ENCODE assay signal across 20 mouse cellular contexts in genomic region chr14:77905466-77905865, GRCm38 (mm10). TPM values are rescaled to one million over a fixed set of nuclear protein-coding genes. Genes with fewer than 3 reads are reported as not detected.
DNase-seq lines count a peak whose midpoint lies in the region; ATAC-seq and TF ChIP-seq lines count a peak whose summit lies in the region.
"Had no signal": no experiment of that assay in that cellular context is flagged by ENCODE, and none has a peak within 500 bp of the region (broad histone marks: within the 10 kb centered on the region; RNA-seq: fewer than 3 reads in every experiment).

No protein-coding gene starts in this region.

- no peak for ATAC-seq in forebrain, embryonic 14.5 days
- no peak for ATAC-seq in heart, postnatal 0 days (ENCODE audit: insufficient read depth, low read depth)
- ATAC-seq in erythroid progenitor cell, adult 5-6 weeks (replicated peaks; ENCODE audit: low FRiP score, poor library complexity, severe bottlenecking) = no peak
- ATAC-seq: hindbrain, postnatal 0 days; liver, embryonic 12.5 days had no signal

- no peak overlapping the region for H3K27ac ChIP-seq in forebrain, embryonic 14.5 days (ENCODE audit: low read depth, low read length)
- no peak overlapping the region for H3K27ac ChIP-seq in forebrain, embryonic 10.5 days
- H3K27ac ChIP-seq in heart, postnatal 0 days (ENCODE audit: low read depth) = no peak overlapping the region
- no peak overlapping the region for H3K27ac ChIP-seq in heart, embryonic 10.5 days
- no peak overlapping the region for H3K27ac ChIP-seq in thymus, adult 2 months (ENCODE audit: control insufficient read depth, insufficient read depth, low read length)
- H3K27ac ChIP-seq: heart, embryonic 15.5 days; hindbrain, embryonic 10.5 days; hindbrain, postnatal 0 days; liver, embryonic 12.5 days; neural tube, embryonic 12.5 days had no signal

- TF ChIP-seq CTCF in heart, postnatal 0 days (IDR thresholded peaks at IDR 0.05; ENCODE audit: low read depth) = no peak
- TF ChIP-seq CTCF in thymus, adult 2 months (IDR thresholded peaks at IDR 0.05; ENCODE audit: borderline replicate concordance, control insufficient read depth, extremely low read depth, insufficient read depth, low read length, poor library complexity) = no peak

- H3K4me3 ChIP-seq in forebrain, embryonic 14.5 days (ENCODE audit: low read depth, low read length) = no peak overlapping the region
- no peak overlapping the region for H3K4me3 ChIP-seq in forebrain, embryonic 10.5 days
- no peak overlapping the region for H3K4me3 ChIP-seq in heart, postnatal 0 days (ENCODE audit: low read depth, low read length)
- no peak overlapping the region for H3K4me3 ChIP-seq in heart, embryonic 10.5 days
- H3K4me3 ChIP-seq in thymus, adult 2 months (ENCODE audit: control insufficient read depth, insufficient read depth, low read length) = peak overlapping the region; percentile 33
- H3K4me3 ChIP-seq: heart, embryonic 15.5 days; hindbrain, embryonic 10.5 days; liver, embryonic 12.5 days; neural tube, embryonic 12.5 days had no signal

- no peaks in the 10 kb centered on the region for H3K36me3 ChIP-seq in forebrain, embryonic 14.5 days (ENCODE audit: control insufficient read depth, insufficient read depth, low read length)
- H3K36me3 ChIP-seq in forebrain, embryonic 10.5 days (replicated peaks) = no peaks in the 10 kb centered on the region
- H3K36me3 ChIP-seq in heart, postnatal 0 days (replicated peaks; ENCODE audit: control insufficient read depth, insufficient read depth, low read length) = no peaks in the 10 kb centered on the region
- no peaks in the 10 kb centered on the region for H3K36me3 ChIP-seq in heart, embryonic 10.5 days
- 0 out of 2 replicates have a peak, but pooled peaks cover under 1% of the 10 kb centered on the region for H3K36me3 ChIP-seq in thymus, adult 2 months (ENCODE audit: control insufficient read depth, insufficient read depth, low read length)
- no peaks in the 10 kb centered on the region for H3K36me3 ChIP-seq in splenic B cell, adult 2 months (ENCODE audit: control insufficient read depth, insufficient read depth, low read length, poor library complexity, severe bottlenecking)
- H3K36me3 ChIP-seq: heart, embryonic 15.5 days; hindbrain, embryonic 10.5 days; liver, embryonic 12.5 days; neural tube, embryonic 12.5 days had no signal

- no peak overlapping the region for H3K9ac ChIP-seq in forebrain, embryonic 14.5 days (ENCODE audit: low read length)
- H3K9ac ChIP-seq in heart, postnatal 0 days (replicated peaks; ENCODE audit: low read depth, low read length) = no peak overlapping the region
- H3K9ac ChIP-seq: heart, embryonic 15.5 days; liver, embryonic 12.5 days; lung, embryonic 14.5 days; neural tube, embryonic 12.5 days had no signal

- 43% methylated on average over 5 of the region's 5 CpGs for WGBS in forebrain, embryonic 14.5 days
- WGBS in forebrain, embryonic 10.5 days = 83% methylated on average over 5 of the region's 5 CpGs
- 36% methylated on average over 5 of the region's 5 CpGs for WGBS in heart, postnatal 0 days
- WGBS in heart, embryonic 10.5 days = 64% methylated on average over 5 of the region's 5 CpGs
- WGBS in thymus, adult 2 months = 30% methylated on average over 5 of the region's 5 CpGs

- no peaks in the 10 kb centered on the region for H3K9me3 ChIP-seq in forebrain, embryonic 14.5 days (replicated peaks; ENCODE audit: control insufficient read depth, low read length)
- no peaks in the 10 kb centered on the region for H3K9me3 ChIP-seq in forebrain, embryonic 10.5 days
- no peaks in the 10 kb centered on the region for H3K9me3 ChIP-seq in heart, postnatal 0 days (replicated peaks; ENCODE audit: control insufficient read depth, low read length)
- H3K9me3 ChIP-seq in heart, embryonic 10.5 days = no peaks in the 10 kb centered on the region
- H3K9me3 ChIP-seq: heart, embryonic 15.5 days; hindbrain, embryonic 10.5 days; liver, embryonic 12.5 days; neural tube, embryonic 12.5 days had no signal

- DNase-seq in forebrain, embryonic 14.5 days (ENCODE audit: low spot score) = peak; percentile 27
- DNase-seq in forebrain, embryonic 10.5 days (ENCODE audit: extremely low spot score, low spot score) = no peak
- no peak for DNase-seq in heart, postnatal 0 days (ENCODE audit: low spot score)
- DNase-seq in heart, embryonic 10.5 days (ENCODE audit: low spot score) = no peak
- DNase-seq in thymus, adult 2 months = no peak
- no peak for DNase-seq in thymus, postnatal 14 days
- peak; percentile 25 for DNase-seq in splenic B cell, adult 2 months (ENCODE audit: low read depth, low spot score)
- DNase-seq: cerebellum, postnatal 10 days; kidney, adult 9 months; kidney, postnatal 36 days; lung, embryonic 14.5 days; lung, postnatal 36 days; right cerebral cortex, postnatal 4 days; thymus, adult 18-20 months had no signal

- no peaks in the 10 kb centered on the region for H3K4me1 ChIP-seq in forebrain, embryonic 14.5 days (ENCODE audit: control insufficient read depth, insufficient read depth, low read length)
- 0 out of 2 replicates have a peak, but pooled peaks cover 5% of the 10 kb centered on the region for H3K4me1 ChIP-seq in forebrain, embryonic 10.5 days
- no peaks in the 10 kb centered on the region for H3K4me1 ChIP-seq in heart, postnatal 0 days (ENCODE audit: control insufficient read depth, insufficient read depth)
- H3K4me1 ChIP-seq in heart, embryonic 10.5 days = no peaks in the 10 kb centered on the region; the same call in 1 of the 2 replicates
- H3K4me1 ChIP-seq in thymus, adult 2 months (replicated peaks; ENCODE audit: control insufficient read depth, insufficient read depth, low read length) = peaks cover 17% of the 10 kb centered on the region
- H3K4me1 ChIP-seq: heart, embryonic 15.5 days; hindbrain, embryonic 10.5 days; liver, embryonic 12.5 days; neural tube, embryonic 12.5 days had no signal

- no peaks in the 10 kb centered on the region for H3K27me3 ChIP-seq in forebrain, embryonic 14.5 days (replicated peaks; ENCODE audit: control insufficient read depth, insufficient read depth, low read length)
- no peaks in the 10 kb centered on the region for H3K27me3 ChIP-seq in forebrain, embryonic 10.5 days (ENCODE audit: poor library complexity, severe bottlenecking)
- no peaks in the 10 kb centered on the region for H3K27me3 ChIP-seq in heart, postnatal 0 days (ENCODE audit: control insufficient read depth, insufficient read depth, low read length)
- no peaks in the 10 kb centered on the region for H3K27me3 ChIP-seq in heart, embryonic 10.5 days (ENCODE audit: insufficient read depth, poor library complexity, severe bottlenecking)
- no peaks in the 10 kb centered on the region for H3K27me3 ChIP-seq in thymus, adult 2 months (ENCODE audit: control insufficient read depth, insufficient read depth, low read length)
- H3K27me3 ChIP-seq in splenic B cell, adult 2 months (ENCODE audit: control insufficient read depth, insufficient read depth, low read length, poor library complexity, severe bottlenecking) = no peaks in the 10 kb centered on the region
- H3K27me3 ChIP-seq: heart, embryonic 15.5 days; liver, embryonic 12.5 days; neural tube, embryonic 12.5 days had no signal

- H3K4me2 ChIP-seq in forebrain, embryonic 14.5 days (ENCODE audit: low read length) = no peak overlapping the region
- H3K4me2 ChIP-seq in heart, postnatal 0 days (ENCODE audit: low read depth, low read length) = peak overlapping the region; percentile 26; the same call in 1 of the 2 replicates
- H3K4me2 ChIP-seq: lung, embryonic 14.5 days; neural tube, embryonic 12.5 days had no signal

- no peak for TF ChIP-seq POLR2A in thymus, adult 2 months (IDR thresholded peaks at IDR 0.05; ENCODE audit: control insufficient read depth, extremely low read depth, insufficient read depth, low read length, poor library complexity)

- TF ChIP-seq EP300 in heart, postnatal 0 days (IDR thresholded peaks at IDR 0.05; ENCODE audit: low read depth) = no peak

RNA-seq across cellular contexts. Expression of gene Epsti1, which starts 1.4 kb away (rescaled TPM):
- polyA plus RNA-seq in forebrain, embryonic 14.5 days (2014; fragmentation: Nextera tagmentation; extraction: Ambion mirVana) = 0.33 and 0.45 TPM in 2 replicates
- not detected in 2 replicates for polyA plus RNA-seq in forebrain, embryonic 10.5 days (2016; fragmentation: Nextera tagmentation; extraction: Ambion mirVana)
- 0.19 and 9.2 TPM in 2 replicates for total RNA-seq in heart, postnatal 0 days (2014; rRNA removed; ENCODE audit: low replicate concordance)
- polyA plus RNA-seq in heart, postnatal 0 days (2015; fragmentation: Nextera tagmentation; extraction: Ambion mirVana) = 0.46 and 0.70 TPM in 2 replicates
- polyA plus RNA-seq in heart, embryonic 10.5 days (2016; fragmentation: Nextera tagmentation; extraction: Ambion mirVana) = 0.12 and 0.14 TPM in 2 replicates
- polyA plus RNA-seq in thymus, adult 2 months (2012; rRNA removed) = 48.6 and 64.6 TPM in 2 replicates
- total RNA-seq in erythroid progenitor cell, adult 5-6 weeks (2015; ENCODE audit: low replicate concordance) = 5.4 and 13.4 TPM in 2 replicates
- 14.5 and 16.6 TPM in 2 replicates for total RNA-seq in erythroid progenitor cell, adult 5-6 weeks (2017; ENCODE audit: low replicate concordance)

RNA-seq across cellular contexts. Expression of gene Dnajc15, which starts 30.5 kb away (rescaled TPM):
- 68.3 and 100 TPM in 2 replicates for polyA plus RNA-seq in forebrain, embryonic 14.5 days (2014; fragmentation: Nextera tagmentation; extraction: Ambion mirVana)
- polyA plus RNA-seq in forebrain, embryonic 10.5 days (2016; fragmentation: Nextera tagmentation; extraction: Ambion mirVana) = 119 and 127 TPM in 2 replicates
- total RNA-seq in heart, postnatal 0 days (2014; rRNA removed; ENCODE audit: low replicate concordance) = 9.9 and 17.2 TPM in 2 replicates
- polyA plus RNA-seq in heart, postnatal 0 days (2015; fragmentation: Nextera tagmentation; extraction: Ambion mirVana) = 241 and 268 TPM in 2 replicates
- polyA plus RNA-seq in heart, embryonic 10.5 days (2016; fragmentation: Nextera tagmentation; extraction: Ambion mirVana) = 123 and 138 TPM in 2 replicates
- polyA plus RNA-seq in thymus, adult 2 months (2012; rRNA removed) = 12.3 and 21.6 TPM in 2 replicates
- 1.7 and 6.1 TPM in 2 replicates for total RNA-seq in erythroid progenitor cell, adult 5-6 weeks (2015; ENCODE audit: low replicate concordance)
- total RNA-seq in erythroid progenitor cell, adult 5-6 weeks (2017; ENCODE audit: low replicate concordance) = 1.1 and 9.4 TPM in 2 replicates

Comparison
In these comparisons a context has a peak if more than half of its experiments do, and no peak if none do; other contexts are left out.
1. DNase-seq: peak in forebrain, embryonic 14.5 days (single experiment) and splenic B cell, adult 2 months (single experiment); none in forebrain, embryonic 10.5 days (single experiment), heart, postnatal 0 days (single experiment), heart, embryonic 10.5 days (single experiment), thymus, adult 2 months (single experiment) and thymus, postnatal 14 days (single experiment).
2. RNA of gene Epsti1, which starts 1.4 kb away (polyA plus RNA-seq): 48.6 to 64.6 TPM in thymus, adult 2 months; 0.46 to 0.70 TPM in heart, postnatal 0 days, 0.33 to 0.45 TPM in forebrain, embryonic 14.5 days, 0.12 to 0.14 TPM in heart, embryonic 10.5 days and not detected in forebrain, embryonic 10.5 days; every median in the first group is over 10 times any median in the second.